Mouse (Mus musculus) ES-E14 (cell line): ENCODE results near the gene Hoxa3.

Experiments used
- CHD2 ChIP-seq: IDR thresholded peaks from 2 replicates; pipeline ENCODE4 v1.6.1; 2014; ENCODE audit warnings: mild to moderate bottlenecking, low read depth, low read length, inconsistent platforms
- ZC3H11A ChIP-seq: IDR thresholded peaks from 2 replicates; pipeline ENCODE4 v1.6.1; 2012; ENCODE audit warnings: low read depth, mild to moderate bottlenecking, inconsistent platforms, low read length, borderline replicate concordance
- ZNF384 ChIP-seq: IDR thresholded peaks from 2 replicates; pipeline ENCODE4 v1.6.1; 2012; ENCODE audit warnings: low read depth, low read length, inconsistent platforms

- no peak for TF ChIP-seq ZC3H11A
- TF ChIP-seq ZNF384 = no peak
- TF ChIP-seq CHD2 = no peak
Observed at GRCm38 (mm10) chr6:52228475-52229465, 15.6 kb upstream of the Hoxa3 start.
